Mouse (Mus musculus) thymus, adult 2 months (tissue): ENCODE results near the gene Zcchc2. TPM values are rescaled to one million over a fixed set of nuclear protein-coding genes. Genes with fewer than 3 reads are reported as not detected.

ENCODE experiments used
- DNase-seq: peaks from one replicate; pipeline ENCODE4 v3.0.0; 2021
- H3K27ac ChIP-seq: fragments of 200-500 bp; 2 replicates; pipeline ENCODE4 v1.5.1; 2012; ENCODE audit warnings: low read length, control low read depth; ENCODE audit not compliant: control insufficient read depth, insufficient read depth
- H3K27me3 ChIP-seq: fragments of 200-500 bp; 2 replicates; pipeline ENCODE4 v1.6.1; 2012; ENCODE audit warnings: mild to moderate bottlenecking, low read length, moderate library complexity, mixed read lengths; ENCODE audit not compliant: control insufficient read depth, insufficient read depth
- H3K36me3 ChIP-seq: fragments of 200-500 bp; 2 replicates; pipeline ENCODE4 v1.6.1; 2012; ENCODE audit warnings: mild to moderate bottlenecking, low read length, moderate library complexity; ENCODE audit not compliant: control insufficient read depth, insufficient read depth
- H3K4me1 ChIP-seq: fragments of 200-500 bp; replicated peaks from 2 replicates; pipeline ENCODE4 v1.6.1; 2012; ENCODE audit warnings: low read length; ENCODE audit not compliant: control insufficient read depth, insufficient read depth
- H3K4me3 ChIP-seq: fragments of 200-500 bp; 2 replicates; pipeline ENCODE4 v1.5.1; 2012; ENCODE audit warnings: mild to moderate bottlenecking, low read length, control low read depth, moderate library complexity; ENCODE audit not compliant: control insufficient read depth, insufficient read depth
- CTCF ChIP-seq: fragments of 200-500 bp; IDR thresholded peaks from 2 replicates; pipeline ENCODE4 v1.5.1; 2012; ENCODE audit warnings: mild to moderate bottlenecking, control low read depth, low read length, moderate library complexity, borderline replicate concordance; ENCODE audit not compliant: control insufficient read depth, poor library complexity, insufficient read depth; ENCODE audit errors: extremely low read depth
- POLR2A ChIP-seq: fragments of 200-500 bp; IDR thresholded peaks from 2 replicates; pipeline ENCODE4 v1.6.1; 2012; ENCODE audit warnings: mild to moderate bottlenecking, low read length, control low read depth, moderate library complexity; ENCODE audit not compliant: control insufficient read depth, poor library complexity, insufficient read depth; ENCODE audit errors: extremely low read depth
- WGBS: fragments of 180-500 bp; shearing (Covaris S2); methylation state at CpG from one replicate; pipeline ENCODE4 v1.1.7; 2018; 5-methylcytosine and 5-hydroxymethylcytosine counted together
- polyA plus RNA-seq: library from polyadenylated mRNA; depleted of rRNA; stranded (reverse); fragments of >200 nt; gene quantifications from 2 replicates; pipeline ENCODE4 v1.2.3, GENCODE M21; 2012

Gene Zcchc2
- polyA plus RNA-seq, 1 experiment: 36.5 TPM

DNA sequence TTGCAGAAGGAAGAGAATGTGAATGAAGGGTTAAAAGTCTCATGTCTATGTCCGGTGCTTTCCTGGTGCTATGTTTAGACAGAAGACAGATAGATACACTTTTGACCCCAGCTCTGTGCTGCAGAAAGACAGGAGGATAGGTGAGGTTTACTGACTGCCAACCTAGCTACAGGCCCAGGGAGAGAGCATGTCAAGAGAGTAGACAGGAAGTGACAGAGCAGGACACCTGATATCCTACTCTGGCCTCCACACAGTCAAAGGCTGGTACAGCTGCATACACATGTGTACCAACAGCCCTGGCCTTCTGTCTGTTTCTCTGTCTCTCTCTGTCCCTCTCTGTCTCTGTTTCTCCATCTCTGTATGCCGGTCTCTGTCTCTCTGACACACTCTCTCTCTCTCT lies 16.2 kb upstream of the Zcchc2 start:
- no peak for TF ChIP-seq CTCF
- no peak for TF ChIP-seq POLR2A
- no peak overlapping the region for H3K4me3 ChIP-seq

DNA sequence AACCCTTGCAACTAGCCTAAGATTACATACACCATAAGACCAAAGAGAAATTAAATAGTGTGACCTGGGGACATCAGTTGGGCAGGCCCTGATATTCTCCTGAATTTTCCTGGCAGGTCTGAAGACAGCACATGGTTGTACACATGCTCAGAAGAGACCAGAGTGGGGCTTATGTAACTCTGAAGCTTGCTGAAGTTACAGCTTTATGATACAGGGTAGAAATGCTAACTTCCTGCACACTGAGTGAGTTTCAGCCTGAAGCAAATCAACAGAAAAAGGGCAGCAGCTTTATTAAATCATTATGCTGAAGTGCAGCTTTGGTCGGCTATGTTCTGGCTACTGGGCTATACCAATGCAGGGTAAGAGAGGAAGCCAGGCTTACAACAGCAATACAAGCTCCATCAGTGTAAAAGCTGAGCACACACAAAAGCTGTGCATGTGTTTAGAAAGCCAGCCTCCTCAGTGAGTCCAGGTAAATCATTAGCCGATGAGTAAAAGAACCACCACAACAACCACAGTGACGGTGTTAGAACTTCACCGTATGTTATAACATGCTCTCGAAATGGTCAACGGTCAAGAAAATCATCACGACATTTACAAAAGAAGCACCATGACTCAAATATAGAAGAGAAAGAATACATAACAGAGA lies 12.6 kb upstream of the Zcchc2 start:
- no peak overlapping the region for H3K27ac ChIP-seq
- peaks cover 7% of the 10 kb centered on the region for H3K4me1 ChIP-seq
- TF ChIP-seq POLR2A (no peak), CTCF (no peak)
- no peaks in the 10 kb centered on the region for H3K36me3 ChIP-seq
- no peak for DNase-seq
- WGBS: 93% methylated on average over 7 of the region's 7 CpGs
- no peaks in the 10 kb centered on the region for H3K27me3 ChIP-seq
- no peak overlapping the region for H3K4me3 ChIP-seq

More for the DNA sequence above, 16.2 kb upstream of the Zcchc2 start:
- 78% methylated on average over 2 of the region's 2 CpGs for WGBS
- Histone ChIP-seq H3K27ac (no peak overlapping the region), H3K4me1 (peaks cover 11% of the 10 kb centered on the region), H3K36me3 (no peaks in the 10 kb centered on the region), H3K27me3 (no peaks in the 10 kb centered on the region)
- DNase-seq: no peak

DNA sequence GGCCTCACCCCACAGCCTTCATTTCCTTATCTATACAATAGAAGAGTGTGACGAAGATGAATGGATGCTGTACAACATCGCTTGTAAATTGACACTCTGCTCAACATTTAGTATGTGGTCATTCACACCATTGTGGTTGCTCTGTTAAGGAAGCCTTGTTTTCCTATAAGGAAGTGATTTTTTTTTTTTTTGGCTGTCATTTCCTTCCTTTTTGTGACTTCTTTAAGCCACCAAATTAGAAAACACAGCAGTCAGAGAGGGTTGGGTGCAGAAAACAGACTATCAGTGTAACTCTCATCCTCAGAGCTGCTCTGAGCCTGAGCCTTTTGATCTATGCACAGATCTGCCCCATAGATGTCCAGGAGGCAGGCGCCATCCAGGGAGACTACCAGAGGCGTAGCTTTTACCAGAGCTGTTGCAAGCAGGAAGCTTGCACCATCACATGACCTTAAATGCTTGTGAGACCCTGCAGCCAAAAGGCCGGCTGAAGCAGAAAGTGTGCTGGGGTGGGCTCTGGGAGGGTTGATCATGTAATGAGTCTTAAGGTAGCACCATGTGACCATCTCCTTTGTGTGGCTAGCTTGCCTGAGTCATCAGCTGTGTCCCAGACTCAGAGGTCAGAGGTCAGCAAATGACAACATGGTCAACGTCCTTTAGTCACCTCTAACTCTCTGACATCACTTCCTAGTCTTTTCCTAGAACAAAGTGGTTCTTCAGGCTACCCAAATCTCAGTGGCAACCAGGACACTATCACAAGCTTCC lies 9.2 kb upstream of the Zcchc2 start:
- no peak for DNase-seq
- TF ChIP-seq POLR2A: no peak
- no peak for TF ChIP-seq CTCF
- peak overlapping the region; percentile 2; the same call in 1 of the 2 replicates for H3K27ac ChIP-seq
- H3K36me3 ChIP-seq: no peaks in the 10 kb centered on the region
- WGBS: 38% methylated on average over 6 of the region's 6 CpGs
- no peaks in the 10 kb centered on the region for H3K27me3 ChIP-seq
- no peak overlapping the region for H3K4me3 ChIP-seq
- peaks cover 4% of the 10 kb centered on the region for H3K4me1 ChIP-seq

DNA sequence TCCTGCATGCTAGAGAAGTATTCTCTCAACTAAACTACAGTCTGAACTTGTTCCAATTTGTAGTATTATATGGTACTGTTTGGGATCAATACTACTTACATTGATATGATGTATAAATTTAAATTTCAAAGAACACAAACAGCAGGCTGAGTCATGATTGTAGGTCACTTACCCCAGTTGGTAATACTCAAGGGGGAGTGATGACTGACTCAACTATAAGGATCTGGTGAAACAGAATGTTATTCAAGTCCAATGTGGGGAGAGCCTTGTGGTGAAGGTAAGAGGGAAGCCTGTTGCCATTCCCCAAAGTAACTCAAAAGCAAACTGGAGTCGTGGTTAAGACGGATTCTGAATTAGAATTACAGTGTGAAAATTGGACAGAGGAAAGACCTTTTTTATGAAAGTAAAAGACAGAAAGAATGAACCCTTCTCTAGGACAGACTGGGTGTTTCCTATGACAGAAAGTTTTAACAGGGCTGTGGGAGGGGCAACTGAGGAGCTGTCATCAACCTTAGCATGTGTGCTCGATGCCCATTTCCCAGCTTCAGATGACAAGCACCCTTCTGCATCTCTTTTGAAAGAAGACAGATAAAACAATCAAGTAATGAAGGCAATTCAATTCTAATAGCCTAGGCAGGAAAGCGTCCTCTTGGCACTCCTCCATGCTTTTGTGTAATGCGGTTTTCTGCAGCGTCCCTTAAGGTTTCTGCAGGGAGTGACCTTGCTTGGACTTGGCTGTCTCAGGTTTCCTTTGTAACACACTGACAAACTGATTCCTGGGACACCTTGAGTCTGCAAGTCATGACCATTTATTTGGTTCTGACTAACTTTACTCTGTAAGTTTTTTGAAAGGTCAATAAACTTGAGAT lies 7.5 kb upstream of the Zcchc2 start:
- Histone ChIP-seq H3K4me1 (peaks cover 4% of the 10 kb centered on the region), H3K4me3 (no peak overlapping the region), H3K27ac (no peak overlapping the region), H3K27me3 (no peaks in the 10 kb centered on the region), H3K36me3 (no peaks in the 10 kb centered on the region)
- TF ChIP-seq POLR2A: no peak
- TF ChIP-seq CTCF: no peak
- 64% methylated on average over 6 of the region's 6 CpGs for WGBS
- DNase-seq: no peak

DNA sequence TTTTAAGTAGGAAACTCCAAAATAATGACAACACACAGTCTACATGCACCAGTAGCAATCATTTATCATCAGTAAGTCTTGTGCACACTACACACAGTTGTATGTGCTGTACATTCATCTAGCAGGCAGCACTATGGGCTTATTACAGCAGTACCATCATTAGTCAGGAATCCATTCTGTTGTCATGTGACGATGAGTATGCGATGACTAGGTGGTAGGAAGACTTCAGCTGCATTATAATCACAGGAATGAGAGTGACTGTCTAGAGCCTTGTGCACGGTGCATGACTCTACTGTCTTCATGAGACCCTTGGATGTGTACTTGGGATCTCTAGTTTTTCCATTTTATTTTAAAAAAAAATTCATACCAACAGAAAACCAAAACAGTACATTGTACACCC lies 6.0 kb upstream of the Zcchc2 start:
- no peaks in the 10 kb centered on the region for H3K36me3 ChIP-seq
- WGBS: 96% methylated on average over 3 of the region's 3 CpGs
- H3K4me3 ChIP-seq: no peak overlapping the region
- H3K27me3 ChIP-seq: no peaks in the 10 kb centered on the region
- DNase-seq: no peak
- TF ChIP-seq CTCF (no peak), POLR2A (no peak)
- H3K27ac ChIP-seq: no peak overlapping the region
- H3K4me1 ChIP-seq: peaks cover 4% of the 10 kb centered on the region

DNA sequence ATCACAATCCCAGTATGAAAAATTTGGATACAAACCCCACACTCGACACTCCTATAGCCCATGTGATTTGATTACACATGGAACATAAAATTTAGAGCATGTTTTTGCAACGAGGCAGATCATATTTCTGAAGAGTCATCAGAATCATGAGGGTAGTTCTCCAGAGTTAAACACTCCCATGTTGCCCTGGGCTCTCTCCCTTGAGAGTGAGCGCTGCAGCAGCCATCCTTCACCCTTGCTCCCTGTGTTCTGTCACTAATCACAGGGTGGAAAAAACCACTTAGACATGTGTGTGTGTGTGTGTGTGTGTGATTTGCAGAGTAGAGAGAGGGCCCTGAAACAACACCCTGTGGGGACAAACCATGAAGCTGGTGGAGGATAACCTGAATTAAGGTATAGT lies 2.0 kb upstream of the Zcchc2 start:
- Histone ChIP-seq H3K36me3 (no peaks in the 10 kb centered on the region), H3K27ac (no peak overlapping the region), H3K4me1 (peaks cover 3% of the 10 kb centered on the region), H3K4me3 (no peak overlapping the region), H3K27me3 (no peaks in the 10 kb centered on the region)
- 70% methylated on average over 3 of the region's 3 CpGs for WGBS
- no peak for TF ChIP-seq CTCF
- TF ChIP-seq POLR2A: no peak
- DNase-seq: no peak
